Mouse (Mus musculus) cortical plate, adult 2 months (tissue): Measurements from ENCODE around the gene Aldh3a2. TPM values are rescaled to one million over a fixed set of nuclear protein-coding genes. Genes with fewer than 3 reads are reported as not detected.
"Not testable (repeated sequence)": the region's sequence is repeated elsewhere in the genome, so short reads cannot be mapped to it uniquely, and the experiment has no call there.

ENCODE experiments used
- H3K27ac ChIP-seq: fragments of 200-500 bp; 2 replicates; pipeline ENCODE4 v1.5.1; 2012; ENCODE audit warnings: low read length, control low read depth, inconsistent platforms; ENCODE audit not compliant: insufficient read depth
- H3K4me1 ChIP-seq: fragments of 200-500 bp; 2 replicates; pipeline ENCODE4 v1.6.1; 2011; ENCODE audit warnings: low read length; ENCODE audit not compliant: control insufficient read depth, insufficient read depth
- H3K4me3 ChIP-seq: fragments of 200-500 bp; 2 replicates; pipeline ENCODE4 v1.5.1; 2011; ENCODE audit warnings: mild to moderate bottlenecking, low read length, control low read depth; ENCODE audit not compliant: insufficient read depth
- CTCF ChIP-seq: fragments of 200-500 bp; IDR thresholded peaks from 2 replicates; pipeline ENCODE4 v1.5.1; 2011; ENCODE audit warnings: mild to moderate bottlenecking, control low read depth, low read length; ENCODE audit not compliant: insufficient read depth; ENCODE audit errors: extremely low read depth
- POLR2A ChIP-seq: fragments of 200-500 bp; IDR thresholded peaks from 2 replicates; pipeline ENCODE4 v1.6.1; 2011; ENCODE audit warnings: mild to moderate bottlenecking, low read length, control low read depth; ENCODE audit not compliant: insufficient read depth; ENCODE audit errors: extremely low read depth
- polyA plus RNA-seq: library from polyadenylated mRNA; depleted of rRNA; stranded (reverse); fragments of >200 nt; gene quantifications from 2 replicates; pipeline ENCODE4 v1.2.3, GENCODE M21; 2012; rRNA removed

Aldh3a2 gene
- polyA plus RNA-seq: 47.5 and 47.7 TPM in 2 replicates

DNA sequence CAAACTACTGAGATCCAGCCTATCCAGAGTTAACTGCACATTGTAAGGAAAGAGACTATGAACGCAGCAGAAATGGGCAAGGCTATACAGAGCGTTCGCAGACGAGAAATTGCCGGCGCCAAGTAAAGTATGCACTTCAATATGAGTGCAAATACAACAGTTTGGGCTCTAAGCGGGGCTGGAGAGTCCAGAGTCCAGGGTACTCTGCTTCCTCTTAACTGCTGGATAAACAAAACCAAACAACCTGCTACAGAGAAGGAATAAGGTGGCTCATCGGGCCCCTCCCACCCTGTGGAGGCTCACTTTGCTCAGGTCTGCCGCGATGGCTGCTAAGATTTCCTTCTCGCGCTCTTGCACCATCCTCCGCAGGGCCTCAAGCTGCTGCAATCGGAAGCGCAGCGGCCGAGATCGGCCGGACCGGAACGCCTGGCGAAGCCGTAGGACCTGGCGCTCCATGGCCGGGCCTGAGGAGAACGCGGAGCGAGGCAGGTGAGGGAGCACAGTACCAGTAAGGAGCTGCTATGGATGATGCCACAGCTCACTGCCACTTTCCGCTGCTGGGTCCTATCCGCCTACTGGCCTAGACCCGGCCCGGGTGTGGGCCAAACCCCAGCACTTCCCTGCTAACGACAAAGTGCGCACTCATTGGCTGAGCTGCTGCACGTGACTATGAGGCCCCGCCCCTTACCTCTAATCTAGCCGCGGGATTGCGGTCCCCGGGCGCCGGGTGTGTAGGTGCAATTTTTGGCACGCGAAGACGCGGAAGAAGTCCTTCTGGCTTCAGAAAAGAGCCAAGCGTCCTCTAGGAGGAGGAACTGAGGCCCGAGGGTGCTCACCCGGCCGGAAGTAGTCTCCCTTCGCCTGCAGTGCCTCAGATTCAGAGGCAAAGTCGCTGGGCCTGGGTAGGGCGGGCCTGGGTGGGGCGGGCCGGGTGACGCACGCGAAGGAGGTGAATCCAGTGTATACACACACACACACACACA is at the start of gene Aldh3a2:
Gene Aldh3a2, minus strand, starts transcription at position 914 of the 983 bp plus-strand sequence.
- no peaks in the 10 kb centered on the region for H3K4me1 ChIP-seq
- peak within 1 kb of the TSS; percentile 66 for H3K4me3 ChIP-seq
- TF ChIP-seq CTCF: no peak
- peak; percentile 98 for TF ChIP-seq POLR2A
- H3K27ac ChIP-seq: peak within 1 kb of the TSS; percentile 68

DNA sequence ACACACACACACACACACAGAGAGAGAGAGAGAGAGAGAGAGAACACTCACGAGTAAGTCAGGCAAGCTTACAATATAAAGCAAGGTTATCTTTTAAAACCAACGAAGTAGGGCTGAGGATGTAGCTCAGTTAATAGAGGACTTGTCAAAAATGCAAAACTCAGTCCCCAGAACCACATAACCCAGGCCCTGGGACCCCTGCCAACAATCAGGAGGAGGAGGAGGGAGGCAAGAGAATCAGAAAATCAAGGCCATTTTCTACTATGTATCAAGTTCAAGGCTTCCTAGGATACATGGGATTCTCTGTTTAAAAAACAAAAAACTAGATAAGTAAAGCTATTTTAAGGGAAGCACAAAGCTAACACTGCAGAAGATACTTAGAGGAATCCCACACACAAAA is 49.6 kb upstream of the Aldh3a2 start:
- Histone ChIP-seq H3K27ac (no peak overlapping the region), H3K4me1 (no peaks in the 10 kb centered on the region), H3K4me3 (no peak overlapping the region)
- TF ChIP-seq CTCF: no peak
- no peak for TF ChIP-seq POLR2A

DNA sequence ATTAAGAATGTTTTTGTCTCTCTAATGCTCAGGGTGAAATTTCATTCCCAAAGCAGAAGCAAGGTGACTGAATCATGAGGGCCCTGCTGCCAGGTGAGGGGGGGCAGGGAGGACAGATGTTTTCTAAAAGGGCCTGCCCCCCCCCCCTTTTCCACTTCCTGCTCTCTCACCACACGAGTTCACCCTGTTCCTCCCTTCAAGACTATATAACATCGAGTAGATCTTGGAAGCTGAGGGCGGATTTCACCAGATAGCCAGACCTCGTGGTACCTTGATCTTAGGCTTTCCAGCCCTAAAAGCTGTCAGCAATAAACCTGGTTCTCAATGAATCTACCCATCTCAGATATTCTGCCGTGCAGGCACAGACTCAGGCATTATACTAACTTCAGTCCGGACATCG is 43.1 kb upstream of the Aldh3a2 start:
- no peak for TF ChIP-seq POLR2A
- no peak for TF ChIP-seq CTCF
- H3K4me3 ChIP-seq: no peak overlapping the region
- no peaks in the 10 kb centered on the region for H3K4me1 ChIP-seq
- no peak overlapping the region for H3K27ac ChIP-seq

DNA sequence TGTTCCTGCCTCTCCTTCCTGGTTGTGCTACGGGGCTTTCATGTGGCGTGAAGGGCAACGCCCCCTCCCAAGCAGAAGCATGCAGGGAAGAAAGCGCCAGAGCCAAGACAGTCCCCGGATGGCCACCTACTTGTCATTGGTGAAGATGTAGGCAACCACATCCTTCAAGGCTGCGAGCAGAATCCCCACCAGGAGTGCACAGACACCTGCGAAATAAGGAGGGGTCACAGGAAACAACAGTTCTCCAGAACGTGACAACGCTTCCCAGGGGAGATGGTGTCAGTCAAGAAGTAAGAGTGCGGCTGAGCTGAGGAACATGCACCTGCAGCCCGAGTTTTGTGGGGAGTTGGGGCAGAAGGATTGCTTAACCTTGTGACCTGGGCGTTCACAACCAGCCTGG is 42.6 kb upstream of the Aldh3a2 start:
- no peak for TF ChIP-seq POLR2A
- TF ChIP-seq CTCF: no peak
- H3K27ac ChIP-seq: no peak overlapping the region
- H3K4me1 ChIP-seq: no peaks in the 10 kb centered on the region
- H3K4me3 ChIP-seq: no peak overlapping the region

DNA sequence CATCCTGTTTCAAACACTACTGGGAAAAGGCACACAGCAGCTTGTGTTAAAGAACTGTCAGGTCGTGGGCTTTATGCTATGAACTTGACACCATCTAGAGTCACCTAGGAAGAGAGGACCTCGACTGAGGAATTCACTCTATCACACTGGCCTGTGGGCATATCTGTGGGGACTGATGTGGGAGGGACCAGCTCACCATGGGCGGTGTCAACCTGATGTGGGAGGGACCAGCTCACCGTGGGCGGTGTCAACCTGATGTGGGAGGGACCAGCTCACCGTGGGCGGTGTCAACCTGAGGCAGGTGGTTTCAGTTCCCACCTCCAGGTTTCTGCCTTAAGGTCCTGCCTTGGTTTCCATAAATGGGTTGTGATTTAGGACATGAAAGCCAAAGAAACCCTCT is 40.5 kb upstream of the Aldh3a2 start:
- no peak for TF ChIP-seq POLR2A
- TF ChIP-seq CTCF: no peak

DNA sequence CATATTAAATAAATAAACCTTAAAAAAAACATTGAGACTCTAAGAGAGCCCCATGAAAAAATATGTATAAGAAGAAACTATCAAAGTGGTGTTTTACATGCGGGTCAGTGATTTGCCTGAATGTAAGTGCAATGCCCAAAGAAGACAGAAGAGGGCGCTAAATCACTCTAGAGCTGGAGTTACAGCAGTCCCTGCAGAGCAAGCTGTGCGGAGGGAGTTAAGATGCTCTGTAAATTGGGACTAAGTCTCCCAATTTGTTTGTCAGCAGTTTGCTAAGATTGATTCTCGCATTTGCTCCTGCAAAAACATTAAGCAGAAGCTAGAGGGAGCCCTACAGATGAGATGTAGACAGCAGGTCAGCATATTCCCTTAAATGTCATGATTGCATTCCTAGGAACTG is 38.1 kb upstream of the Aldh3a2 start:
- H3K4me3 ChIP-seq: no peak overlapping the region
- H3K4me1 ChIP-seq: no peaks in the 10 kb centered on the region
- no peak for TF ChIP-seq POLR2A
- peak; percentile 41 for TF ChIP-seq CTCF
- no peak overlapping the region for H3K27ac ChIP-seq

More for the DNA sequence above, 40.5 kb upstream of the Aldh3a2 start:
- Histone ChIP-seq H3K4me1 (no peaks in the 10 kb centered on the region), H3K27ac (no peak overlapping the region), H3K4me3 (no peak overlapping the region)

DNA sequence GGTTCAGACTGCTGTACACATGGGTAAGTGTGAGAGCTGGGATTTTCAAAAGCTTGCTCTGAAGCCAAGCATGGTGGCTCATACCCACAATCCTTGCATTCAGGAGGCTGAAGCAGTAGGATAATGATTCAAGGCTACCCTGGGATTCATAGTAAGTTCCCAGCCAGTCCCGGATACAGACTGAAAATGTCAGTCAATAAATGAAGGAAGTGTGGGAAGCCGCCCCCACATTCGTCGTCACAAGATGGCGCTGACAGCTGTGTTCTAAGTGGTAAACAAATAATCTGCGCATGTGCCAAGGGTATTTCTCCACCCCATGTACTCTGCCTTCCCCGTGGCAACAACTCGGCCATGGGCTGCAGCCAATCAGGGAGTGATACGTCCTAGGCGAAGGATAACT is 37.3 kb upstream of the Aldh3a2 start:
- H3K4me3 ChIP-seq, H3K4me1 ChIP-seq, H3K27ac ChIP-seq: not testable (repeated sequence)

DNA sequence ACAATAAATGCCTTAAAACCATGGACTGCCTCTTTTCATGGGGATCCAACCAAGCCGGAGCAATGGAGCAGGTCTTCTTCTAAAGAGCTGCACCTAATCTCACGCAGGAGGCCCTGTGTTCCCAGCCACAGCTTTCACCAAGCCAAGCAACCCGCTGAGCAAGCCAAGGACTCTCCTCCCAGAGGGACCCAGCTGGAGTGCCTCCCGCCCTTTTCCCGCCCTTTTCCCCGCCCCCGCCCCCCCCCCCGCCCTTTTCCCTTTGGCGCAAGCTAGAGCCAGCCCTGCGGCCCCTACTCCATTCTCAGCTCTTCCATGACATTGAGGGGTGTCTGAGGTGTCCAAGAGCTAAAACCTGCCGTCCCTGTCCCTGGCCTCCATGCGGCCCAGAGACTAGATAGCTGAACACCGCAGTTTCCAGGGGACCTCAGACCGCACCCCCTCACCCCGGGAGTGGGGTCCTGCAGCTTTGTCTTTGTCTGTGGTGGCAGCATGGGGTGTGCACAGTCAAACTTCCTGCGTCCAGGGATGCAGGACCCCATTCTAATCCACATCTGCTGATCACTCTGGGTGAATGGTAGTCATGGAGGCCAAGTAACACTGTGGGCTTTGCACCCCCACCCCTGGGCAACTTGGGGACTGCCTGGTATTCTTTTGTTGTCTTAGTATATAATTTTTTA is 33.6 kb upstream of the Aldh3a2 start:
- H3K27ac ChIP-seq: no peak overlapping the region
- TF ChIP-seq CTCF (no peak), POLR2A (no peak)
- no peaks in the 10 kb centered on the region for H3K4me1 ChIP-seq
- no peak overlapping the region for H3K4me3 ChIP-seq

DNA sequence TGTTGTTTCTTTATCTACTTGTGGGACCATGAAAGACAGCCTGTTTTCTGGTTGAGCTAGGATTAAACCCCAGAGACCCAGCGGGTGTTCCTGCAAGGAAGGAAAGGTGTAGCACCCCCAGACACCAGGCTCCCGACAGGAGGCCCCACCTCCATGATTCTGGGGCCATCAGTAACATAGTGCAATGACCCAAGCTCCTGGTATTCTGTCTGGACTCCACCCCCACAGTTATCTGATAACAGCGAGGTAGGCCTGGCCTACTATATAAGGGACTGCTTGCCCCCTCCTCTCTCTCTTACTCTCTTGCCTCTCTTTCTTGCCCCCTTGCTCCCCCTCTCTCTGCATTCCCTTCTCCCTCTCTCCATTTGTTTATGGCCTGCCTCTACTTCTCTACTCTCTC is 32.9 kb upstream of the Aldh3a2 start:
- no peak overlapping the region for H3K27ac ChIP-seq

DNA sequence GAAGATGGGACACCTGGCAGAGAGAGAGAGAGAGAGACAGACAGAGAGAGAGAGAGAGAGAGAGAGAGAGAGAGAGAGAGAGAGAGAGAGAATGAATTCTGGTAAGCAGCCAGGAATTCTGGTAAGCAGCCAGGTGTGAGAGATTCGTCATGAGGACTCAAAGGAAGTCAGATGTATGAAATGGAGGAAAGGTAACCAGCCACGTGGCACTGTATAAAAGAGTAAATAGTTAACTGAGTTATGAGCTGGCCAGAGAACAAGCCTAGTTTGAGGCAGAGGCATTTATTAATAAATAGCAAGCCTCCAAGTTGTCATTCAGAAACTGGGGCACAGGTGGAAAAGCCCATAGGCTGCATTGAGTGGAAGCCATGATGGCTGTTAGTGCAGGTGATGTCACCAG is 30.6 kb upstream of the Aldh3a2 start:
- no peak overlapping the region for H3K4me3 ChIP-seq
- TF ChIP-seq CTCF (no peak), POLR2A (no peak)
- no peaks in the 10 kb centered on the region for H3K4me1 ChIP-seq
- no peak overlapping the region for H3K27ac ChIP-seq

More for the DNA sequence above, 32.9 kb upstream of the Aldh3a2 start:
- H3K4me3 ChIP-seq: no peak overlapping the region
- no peaks in the 10 kb centered on the region for H3K4me1 ChIP-seq
- no peak for TF ChIP-seq CTCF
- TF ChIP-seq POLR2A: no peak
